Mouse (Mus musculus) midbrain, postnatal 0 days (tissue): ENCODE measurements around the gene Mblac2. TPM values are rescaled to one million over a fixed set of nuclear protein-coding genes. Genes with fewer than 3 reads are reported as not detected.

Source experiments
- ATAC-seq: fragments of 200-750 bp; cut with Nextera tagmentation; 2 replicates; pipeline ENCODE4 v1.8.0; 2017; ENCODE audit warnings: moderate number of reproducible peaks, mild to moderate bottlenecking, moderate TSS enrichment, moderate library complexity; ENCODE audit not compliant: low FRiP score
- DNase-seq: peaks from one replicate; pipeline ENCODE4 v3.0.0-alpha.2; 2015; ENCODE audit warnings: low spot score
- H3K27ac ChIP-seq: fragments of 300-500 bp; sonication (generic); 2 replicates; pipeline ENCODE4 v1.5.1; 2014; ENCODE audit warnings: low read depth, mild to moderate bottlenecking, low read length, mixed read lengths
- H3K27me3 ChIP-seq: fragments of 300-500 bp; sonication (generic); 2 replicates; pipeline ENCODE4 v1.6.1; 2014; ENCODE audit warnings: low read length, control low read depth, mixed read lengths; ENCODE audit not compliant: insufficient read depth
- H3K36me3 ChIP-seq: fragments of 300-500 bp; sonication (generic); 2 replicates; pipeline ENCODE4 v1.6.1; 2014; ENCODE audit warnings: low read length, control low read depth, mixed read lengths; ENCODE audit not compliant: insufficient read depth
- H3K4me1 ChIP-seq: fragments of 300-500 bp; sonication (generic); 2 replicates; pipeline ENCODE4 v1.6.1; 2014; ENCODE audit warnings: mild to moderate bottlenecking, control low read depth, antibody characterized with exemption, low read length, mixed read lengths; ENCODE audit not compliant: insufficient read depth
- H3K4me2 ChIP-seq: fragments of 300-500 bp; sonication (generic); 2 replicates; pipeline ENCODE4 v1.6.1; 2014; ENCODE audit warnings: low read depth, mild to moderate bottlenecking, low read length, mixed read lengths; ENCODE audit not compliant: poor library complexity, severe bottlenecking
- H3K4me3 ChIP-seq: fragments of 300-500 bp; sonication (generic); 2 replicates; pipeline ENCODE4 v1.5.1; 2014; ENCODE audit warnings: low read depth, mild to moderate bottlenecking, low read length, moderate library complexity
- H3K9ac ChIP-seq: fragments of 300-500 bp; sonication (generic); replicated peaks from 2 replicates; pipeline ENCODE4 v1.6.1; 2014; ENCODE audit warnings: mild to moderate bottlenecking, low read length, moderate library complexity, mixed read lengths; ENCODE audit not compliant: poor library complexity, severe bottlenecking
- H3K9me3 ChIP-seq: fragments of 300-500 bp; sonication (generic); 2 replicates; pipeline ENCODE4 v1.6.1; 2016; ENCODE audit warnings: low read length, control low read depth
- CTCF ChIP-seq: IDR thresholded peaks from 2 replicates; pipeline ENCODE4 v1.5.1; 2016; ENCODE audit warnings: antibody characterized with exemption, mild to moderate bottlenecking
- WGBS: fragments of 180-500 bp; shearing (Covaris S2); extraction: QIAGEN DNeasy Blood & Tissue Kit; methylation state at CpG from one replicate; pipeline ENCODE4 v1.1.7; 2014; 5-methylcytosine and 5-hydroxymethylcytosine counted together
- polyA plus RNA-seq: library from polyadenylated mRNA; unstranded; fragments of >200 nt; fragmentation: Nextera tagmentation; extraction: Ambion mirVana; gene quantifications from 2 replicates; pipeline ENCODE4 v1.2.1, GENCODE M21; 2015
- total RNA-seq: library from RNA; depleted of rRNA; stranded (reverse); fragments of >200 nt; gene quantifications from 2 replicates; pipeline ENCODE4 v1.2.3, GENCODE M21; 2014

Gene Mblac2
- total and polyA plus RNA-seq, 2 experiments from 2014 or later, result 35.1 to 63.9 TPM

- 75% methylated on average over 7 of the region's 7 CpGs for WGBS
- Histone ChIP-seq H3K9ac (no peak overlapping the region), H3K36me3 (no peaks in the 10 kb centered on the region), H3K4me3 (no peak overlapping the region), H3K9me3 (no peaks in the 10 kb centered on the region), H3K4me2 (no peak overlapping the region), H3K27me3 (no peaks in the 10 kb centered on the region), H3K4me1 (no peaks in the 10 kb centered on the region), H3K27ac (0 out of 2 replicates have a peak overlapping the region, but pooled peaks have one; percentile 8)
- ATAC-seq, result peak; percentile 72; the same call in 1 of the 2 replicates
- peak; percentile 83 for TF ChIP-seq CTCF
- peak; percentile 80 for DNase-seq
Measured at GRCm38 (mm10) chr13:81767038-81767659, 56.0 kb downstream of the Mblac2 start.

DNA sequence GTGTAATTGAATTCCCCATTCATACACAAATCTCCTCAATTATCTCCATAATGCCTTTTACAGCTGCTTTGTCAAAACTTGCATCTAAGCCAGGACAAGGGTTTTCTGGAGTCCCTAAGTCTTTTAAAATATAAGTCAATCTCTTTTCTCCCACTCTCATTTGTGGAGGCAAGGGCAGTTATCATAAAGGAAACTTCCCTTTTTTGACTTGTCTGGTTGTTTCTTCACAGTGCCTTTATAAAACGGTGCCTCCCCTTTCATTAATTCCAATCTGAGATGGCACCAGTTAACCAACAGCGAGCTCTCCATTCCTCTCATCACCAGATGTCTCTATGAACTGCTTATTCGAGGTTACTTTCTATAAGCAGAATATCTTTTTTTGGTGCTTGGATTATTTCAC, 65.1 kb downstream of the Mblac2 start:
- Histone ChIP-seq H3K9me3 (no peaks in the 10 kb centered on the region), H3K27ac (no peak overlapping the region), H3K27me3 (no peaks in the 10 kb centered on the region), H3K4me2 (no peak overlapping the region), H3K36me3 (no peaks in the 10 kb centered on the region), H3K4me1 (no peaks in the 10 kb centered on the region), H3K4me3 (no peak overlapping the region), H3K9ac (no peak overlapping the region)
- ATAC-seq (no peak), DNase-seq (no peak)
- no peak for TF ChIP-seq CTCF
- 82% methylated on average over 3 of the region's 3 CpGs for WGBS

DNA sequence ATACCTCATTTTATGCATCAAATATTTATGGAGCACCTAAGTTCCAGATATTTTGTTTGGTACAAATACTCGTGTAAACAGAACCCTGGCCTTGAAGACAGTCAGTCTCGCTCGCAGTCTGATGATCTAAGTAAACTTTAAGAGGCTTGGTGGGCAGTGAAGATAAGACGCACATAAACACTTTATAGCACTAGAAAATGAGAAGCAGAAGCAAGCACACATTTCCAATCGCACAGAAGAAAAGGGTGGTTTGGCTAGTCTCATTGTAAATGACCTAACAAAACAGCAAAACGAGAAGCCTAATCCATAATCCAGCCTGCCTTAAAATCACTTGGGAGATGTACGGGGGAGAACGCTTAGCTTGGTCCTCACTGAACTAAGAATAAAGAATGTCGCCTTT, 71.3 kb downstream of the Mblac2 start:
- Histone ChIP-seq H3K36me3 (peaks cover 3% of the 10 kb centered on the region; the same call in 1 of the 2 replicates), H3K4me1 (peaks cover 7% of the 10 kb centered on the region; the same call in 1 of the 2 replicates), H3K4me2 (peak overlapping the region; percentile 48), H3K9ac (peak overlapping the region; percentile 50), H3K27ac (peak overlapping the region; percentile 99), H3K27me3 (no peaks in the 10 kb centered on the region), H3K4me3 (peak overlapping the region; percentile 61), H3K9me3 (no peaks in the 10 kb centered on the region)
- WGBS, result 43% methylated on average over 9 of the region's 9 CpGs
- ATAC-seq (no peak), DNase-seq (no peak)
- no peak for TF ChIP-seq CTCF

DNA sequence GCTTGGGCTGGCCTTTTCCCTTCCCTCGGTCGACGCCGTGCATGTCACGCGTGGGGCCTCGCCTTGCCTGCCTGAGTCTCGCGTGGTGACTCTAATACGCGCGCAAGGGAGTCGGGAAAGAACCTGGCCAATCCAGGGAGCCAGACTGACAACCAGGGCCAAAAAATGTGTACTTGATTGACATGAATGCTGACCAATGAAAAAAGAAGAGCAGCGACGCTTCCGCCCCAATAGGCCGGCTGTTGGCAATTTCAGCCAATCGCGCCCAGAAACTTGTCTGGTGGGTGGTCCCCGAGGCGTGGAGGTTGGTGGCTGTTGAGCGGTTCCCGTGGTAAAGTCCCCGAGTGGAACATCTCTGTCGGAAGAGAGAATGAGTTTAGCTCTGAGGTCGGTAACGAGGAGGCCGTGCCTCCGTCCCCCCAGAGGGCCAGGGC, 71.8 kb downstream of the Mblac2 start, which contains the start of gene Cetn3:
Gene Cetn3 (plus strand): TSS at position 107 of the 434 bp plus-strand sequence.
- H3K4me2 ChIP-seq, result peak within 1 kb of the TSS; percentile 48
- H3K4me3 ChIP-seq, result peak within 1 kb of the TSS; percentile 61
- peaks cover 7% of the 10 kb centered on the region; the same call in 1 of the 2 replicates for H3K4me1 ChIP-seq
- no peaks in the 10 kb centered on the region for H3K9me3 ChIP-seq
- peaks cover 3% of the 10 kb centered on the region; the same call in 1 of the 2 replicates for H3K36me3 ChIP-seq
- TF ChIP-seq CTCF, result no peak
- H3K27me3 ChIP-seq, result no peaks in the 10 kb centered on the region
- H3K9ac ChIP-seq, result peak within 1 kb of the TSS; percentile 86
- under 1% methylated on average over 29 of the region's 29 CpGs for WGBS
- DNase-seq (peak; percentile 98), ATAC-seq (peak; percentile 93)
- H3K27ac ChIP-seq, result peak within 1 kb of the TSS; percentile 99

- Histone ChIP-seq H3K9me3 (no peaks in the 10 kb centered on the region), H3K4me3 (peak overlapping the region; percentile 61), H3K27ac (peak overlapping the region; percentile 99), H3K27me3 (no peaks in the 10 kb centered on the region), H3K4me2 (peak overlapping the region; percentile 48), H3K9ac (peak overlapping the region; percentile 86), H3K36me3 (peaks cover 3% of the 10 kb centered on the region; the same call in 1 of the 2 replicates), H3K4me1 (peaks cover 7% of the 10 kb centered on the region; the same call in 1 of the 2 replicates)
- ATAC-seq, result peak; percentile 97
- peak; percentile 96 for DNase-seq
- no peak for TF ChIP-seq CTCF
- WGBS, result 1% methylated on average over 55 of the region's 62 CpGs
Measured at GRCm38 (mm10) chr13:81783405-81784342, 72.5 kb downstream of the Mblac2 start.
